Mouse (Mus musculus) heart, embryonic 15.5 days (tissue): ENCODE results near the gene Akap14. TPM values are rescaled to one million over a fixed set of nuclear protein-coding genes. Genes with fewer than 3 reads are reported as not detected.
"Not testable (repeated sequence)": the region's sequence is repeated elsewhere in the genome, so short reads cannot be mapped to it uniquely, and the experiment has no call there.

Source experiments
- ATAC-seq: fragments of 200-750 bp; cut with Nextera tagmentation; replicated peaks from 2 replicates; pipeline ENCODE4 v1.8.0; 2017; ENCODE audit warnings: low read depth, moderate TSS enrichment; ENCODE audit not compliant: insufficient number of reproducible peaks, insufficient read depth, low FRiP score
- H3K27ac ChIP-seq: fragments of 300-500 bp; sonication (generic); 2 replicates; pipeline ENCODE4 v1.5.1; 2015; ENCODE audit warnings: mild to moderate bottlenecking, inconsistent platforms
- H3K27me3 ChIP-seq: fragments of 300-500 bp; sonication (generic); 2 replicates; pipeline ENCODE4 v1.6.1; 2015; ENCODE audit warnings: inconsistent platforms
- H3K36me3 ChIP-seq: fragments of 300-500 bp; sonication (generic); 2 replicates; pipeline ENCODE4 v1.6.1; 2015; ENCODE audit warnings: mild to moderate bottlenecking, inconsistent platforms
- H3K4me1 ChIP-seq: fragments of 300-500 bp; sonication (generic); replicated peaks from 2 replicates; pipeline ENCODE4 v1.6.1; 2015; ENCODE audit warnings: inconsistent platforms
- H3K4me2 ChIP-seq: fragments of 300-500 bp; sonication (generic); 2 replicates; pipeline ENCODE4 v1.6.1; 2015; ENCODE audit warnings: inconsistent platforms, mild to moderate bottlenecking, moderate library complexity
- H3K4me3 ChIP-seq: fragments of 300-500 bp; sonication (generic); 2 replicates; pipeline ENCODE4 v1.5.1; 2015; ENCODE audit warnings: mild to moderate bottlenecking, inconsistent platforms
- H3K9ac ChIP-seq: fragments of 300-500 bp; sonication (generic); 2 replicates; pipeline ENCODE4 v1.6.1; 2015; ENCODE audit warnings: mild to moderate bottlenecking, inconsistent platforms
- H3K9me3 ChIP-seq: fragments of 300-500 bp; sonication (generic); replicated peaks from 2 replicates; pipeline ENCODE4 v1.6.1; 2016; ENCODE audit warnings: inconsistent platforms
- WGBS: fragments of 180-500 bp; shearing (Covaris S2); methylation state at CpG from one replicate; pipeline ENCODE4 v1.1.7; 2015; ENCODE audit warnings: mixed read lengths; 5-methylcytosine and 5-hydroxymethylcytosine counted together
- polyA plus RNA-seq: library from polyadenylated mRNA; unstranded; fragments of >200 nt; fragmentation: Nextera tagmentation; extraction: Ambion mirVana; gene quantifications from 2 replicates; pipeline ENCODE4 v1.2.1, GENCODE M21; 2015

Akap14 gene
- polyA plus RNA-seq = 0.09 TPM in 1 of 2 replicates, not detected in the other

GRCm38 (mm10) chrX:37168742-37169141 is at the start of gene Akap14:
Akap14 (minus strand) TSS chrX:37168842.
- Histone ChIP-seq H3K27me3 (no peaks in the 10 kb centered on the region), H3K36me3 (no peaks in the 10 kb centered on the region), H3K27ac (no peak within 1 kb of the TSS), H3K4me2 (no peak within 1 kb of the TSS), H3K4me3 (no peak within 1 kb of the TSS), H3K9ac (no peak within 1 kb of the TSS), H3K9me3 (no peaks in the 10 kb centered on the region), H3K4me1 (no peaks in the 10 kb centered on the region)
- ATAC-seq = no peak
- WGBS = 45% methylated on average over 5 of the region's 5 CpGs

- H3K27ac ChIP-seq = no peak within 1 kb of the TSS
- no peaks in the 10 kb centered on the region for H3K27me3 ChIP-seq
- no peaks in the 10 kb centered on the region for H3K4me1 ChIP-seq
- H3K4me2 ChIP-seq = no peak within 1 kb of the TSS
- H3K4me3 ChIP-seq = no peak within 1 kb of the TSS
- H3K36me3 ChIP-seq = no peaks in the 10 kb centered on the region
- no peak for ATAC-seq
- no peak within 1 kb of the TSS for H3K9ac ChIP-seq
- no peaks in the 10 kb centered on the region for H3K9me3 ChIP-seq
- 82% methylated on average over 10 of the region's 10 CpGs for WGBS
These were observed 42.3 kb upstream of the Akap14 start, which contains the start of gene Gm9 for GRCm38 (mm10) chrX:37210941-37211340. Gm9 (minus strand) TSS chrX:37211041.

- 42% methylated on average over 8 of the region's 8 CpGs for WGBS
- Histone ChIP-seq H3K4me3 (no peak overlapping the region), H3K4me1 (no peaks in the 10 kb centered on the region), H3K4me2 (no peak overlapping the region), H3K9me3 (no peaks in the 10 kb centered on the region), H3K27me3 (no peaks in the 10 kb centered on the region), H3K36me3 (no peaks in the 10 kb centered on the region), H3K27ac (no peak overlapping the region), H3K9ac (no peak overlapping the region)
- ATAC-seq = no peak
These were observed 30.0 kb upstream of the Akap14 start for GRCm38 (mm10) chrX:37198676-37199075.

GRCm38 (mm10) chrX:37191744-37192379 is 23.2 kb upstream of the Akap14 start:
- Histone ChIP-seq H3K27ac (peak overlapping the region; percentile 62; the same call in 1 of the 2 replicates), H3K27me3 (no peaks in the 10 kb centered on the region), H3K36me3 (no peaks in the 10 kb centered on the region), H3K4me3 (peak overlapping the region; percentile 63), H3K9ac (peak overlapping the region; percentile 55), H3K4me2 (peak overlapping the region; percentile 68), H3K9me3 (no peaks in the 10 kb centered on the region), H3K4me1 (no peaks in the 10 kb centered on the region)
- ATAC-seq = no peak
- 23% methylated on average over 28 of the region's 28 CpGs for WGBS

GRCm38 (mm10) chrX:37191105-37191743 is 22.6 kb upstream of the Akap14 start, which contains the start of the genes Ndufa1 and Rnf113a1:
Ndufa1 (minus strand) TSS chrX:37191163.
Rnf113a1 (plus strand) TSS chrX:37191245.
- Histone ChIP-seq H3K9ac (peak within 1 kb of the TSS; percentile 55), H3K27me3 (no peaks in the 10 kb centered on the region), H3K9me3 (no peaks in the 10 kb centered on the region), H3K4me2 (peak within 1 kb of the TSS; percentile 68), H3K4me1 (no peaks in the 10 kb centered on the region), H3K4me3 (peak within 1 kb of the TSS; percentile 63), H3K27ac (peak within 1 kb of the TSS; percentile 62), H3K36me3 (no peaks in the 10 kb centered on the region)
- ATAC-seq = peak; percentile 66
- 15% methylated on average over 63 of the region's 63 CpGs for WGBS

GRCm38 (mm10) chrX:37190755-37191104 is 22.1 kb upstream of the Akap14 start:
- H3K4me3 ChIP-seq = peak overlapping the region; percentile 63
- peak overlapping the region; percentile 68 for H3K4me2 ChIP-seq
- H3K9me3 ChIP-seq = no peaks in the 10 kb centered on the region
- ATAC-seq = no peak
- WGBS = 14% methylated on average over 20 of the region's 20 CpGs
- no peaks in the 10 kb centered on the region for H3K27me3 ChIP-seq
- peak overlapping the region; percentile 55 for H3K9ac ChIP-seq
- no peaks in the 10 kb centered on the region for H3K36me3 ChIP-seq
- no peak overlapping the region for H3K27ac ChIP-seq
- no peaks in the 10 kb centered on the region for H3K4me1 ChIP-seq

- 32% methylated on average over 8 of the region's 8 CpGs for WGBS
- Histone ChIP-seq H3K4me2 (peak overlapping the region; percentile 41), H3K4me3 (0 out of 2 replicates have a peak overlapping the region, but pooled peaks have one; percentile 8)
- not testable (repeated sequence) for ATAC-seq, H3K27me3 ChIP-seq, H3K36me3 ChIP-seq, H3K9ac ChIP-seq, H3K9me3 ChIP-seq, H3K4me1 ChIP-seq, H3K27ac ChIP-seq
These were observed 15.8 kb upstream of the Akap14 start for GRCm38 (mm10) chrX:37184401-37184800.

GRCm38 (mm10) chrX:37167085-37167484 is 1.6 kb downstream of the Akap14 start:
- no peak overlapping the region for H3K4me2 ChIP-seq
- H3K9me3 ChIP-seq = no peaks in the 10 kb centered on the region
- H3K4me3 ChIP-seq = no peak overlapping the region
- H3K4me1 ChIP-seq = no peaks in the 10 kb centered on the region
- H3K36me3 ChIP-seq = no peaks in the 10 kb centered on the region
- H3K9ac ChIP-seq = no peak overlapping the region
- no peak overlapping the region for H3K27ac ChIP-seq
- ATAC-seq = no peak
- WGBS = 21% methylated on average over 3 of the region's 3 CpGs
- H3K27me3 ChIP-seq = no peaks in the 10 kb centered on the region

GRCm38 (mm10) chrX:37163115-37163514 is 5.5 kb downstream of the Akap14 start:
- H3K36me3 ChIP-seq = no peaks in the 10 kb centered on the region
- no peaks in the 10 kb centered on the region for H3K27me3 ChIP-seq
- WGBS = 81% methylated on average over 18 of the region's 18 CpGs
- H3K9ac ChIP-seq = no peak overlapping the region
- no peaks in the 10 kb centered on the region for H3K4me1 ChIP-seq
- H3K27ac ChIP-seq = no peak overlapping the region
- H3K4me3 ChIP-seq = no peak overlapping the region
- no peak for ATAC-seq
- no peaks in the 10 kb centered on the region for H3K9me3 ChIP-seq
- H3K4me2 ChIP-seq = no peak overlapping the region

- ATAC-seq = no peak
- Histone ChIP-seq H3K9ac (no peak overlapping the region), H3K4me1 (no peaks in the 10 kb centered on the region), H3K9me3 (no peaks in the 10 kb centered on the region), H3K36me3 (no peaks in the 10 kb centered on the region), H3K4me3 (no peak overlapping the region), H3K27ac (no peak overlapping the region), H3K27me3 (no peaks in the 10 kb centered on the region), H3K4me2 (no peak overlapping the region)
- 69% methylated on average over 10 of the region's 10 CpGs for WGBS
These were observed 7.5 kb downstream of the Akap14 start for GRCm38 (mm10) chrX:37161169-37161568.

- no peak overlapping the region for H3K27ac ChIP-seq
- 53% methylated on average over 4 of the region's 4 CpGs for WGBS
- H3K4me3 ChIP-seq = no peak overlapping the region
- no peak overlapping the region for H3K9ac ChIP-seq
- H3K36me3 ChIP-seq = no peaks in the 10 kb centered on the region
- no peak overlapping the region for H3K4me2 ChIP-seq
- H3K4me1 ChIP-seq = no peaks in the 10 kb centered on the region
- ATAC-seq = no peak
- H3K27me3 ChIP-seq = no peaks in the 10 kb centered on the region
- no peaks in the 10 kb centered on the region for H3K9me3 ChIP-seq
These were observed 10.8 kb downstream of the Akap14 start for GRCm38 (mm10) chrX:37157839-37158238.

GRCm38 (mm10) chrX:37144954-37145353 is 23.7 kb downstream of the Akap14 start:
- Histone ChIP-seq H3K27me3 (no peaks in the 10 kb centered on the region), H3K27ac (no peak overlapping the region), H3K4me3 (no peak overlapping the region), H3K9me3 (no peaks in the 10 kb centered on the region), H3K4me2 (no peak overlapping the region), H3K36me3 (peaks cover 11% of the 10 kb centered on the region), H3K4me1 (no peaks in the 10 kb centered on the region), H3K9ac (no peak overlapping the region)
- WGBS = 98% methylated on average over 2 of the region's 2 CpGs
- ATAC-seq = no peak
